Mouse (Mus musculus) layer of hippocampus, adult 2 months (tissue): Measurements from ENCODE around the gene Xpo6. TPM values are rescaled to one million over a fixed set of nuclear protein-coding genes. Genes with fewer than 3 reads are reported as not detected.

ENCODE experiments used
- DNase-seq, 2 experiments: peaks; one replicate each; pipeline ENCODE4 v3.0.0; 2022; ENCODE audit warnings: low spot score in 2 of 2
- H3K27ac ChIP-seq: fragments of 200-600 bp; 2 replicates; pipeline ENCODE4 v1.8.1; 2022
- H3K4me3 ChIP-seq: fragments of 200-600 bp; 2 replicates; pipeline ENCODE4 v1.8.1; 2022; ENCODE audit warnings: mild to moderate bottlenecking
- CTCF ChIP-seq: fragments of 200-600 bp; conservative IDR thresholded peaks from 2 replicates; pipeline ENCODE4 v1.8.1; 2022; ENCODE audit warnings: antibody characterized with exemption, mild to moderate bottlenecking, moderate library complexity
- total RNA-seq, 2 experiments: library from RNA; stranded (reverse); gene quantifications; 2 replicates each; pipeline ENCODE4 v1.2.3; 2021

Xpo6 gene
- total RNA-seq, 2 experiments from 2014 or later, result 91.1 to 92.3 TPM

- Histone ChIP-seq H3K4me3 (no peak overlapping the region), H3K27ac (no peak overlapping the region)
- TF ChIP-seq CTCF, result no peak
- no peak for DNase-seq
Measured at GRCm38 (mm10) chr7:126144364-126144763, 55.9 kb downstream of the Xpo6 start.

- Histone ChIP-seq H3K4me3 (no peak overlapping the region), H3K27ac (no peak overlapping the region)
- DNase-seq, result no peak
- no peak for TF ChIP-seq CTCF
Measured at GRCm38 (mm10) chr7:126137850-126138249, 62.5 kb downstream of the Xpo6 start.

GRCm38 (mm10) chr7:126135391-126135790 is 64.9 kb downstream of the Xpo6 start:
- no peak for TF ChIP-seq CTCF
- H3K4me3 ChIP-seq, result no peak overlapping the region
- no peak for DNase-seq
- no peak overlapping the region for H3K27ac ChIP-seq

- no peak for DNase-seq
- H3K4me3 ChIP-seq, result no peak overlapping the region
- H3K27ac ChIP-seq, result no peak overlapping the region
- TF ChIP-seq CTCF, result no peak
Measured at GRCm38 (mm10) chr7:126134634-126135321, 65.5 kb downstream of the Xpo6 start.

GRCm38 (mm10) chr7:126127673-126128072 is 72.6 kb downstream of the Xpo6 start:
- no peak for TF ChIP-seq CTCF
- DNase-seq, result no peak
- H3K4me3 ChIP-seq, result no peak overlapping the region
- H3K27ac ChIP-seq, result no peak overlapping the region

GRCm38 (mm10) chr7:126126502-126126901 is 73.8 kb downstream of the Xpo6 start:
- TF ChIP-seq CTCF, result no peak
- DNase-seq, result no peak
- Histone ChIP-seq H3K27ac (no peak overlapping the region), H3K4me3 (no peak overlapping the region)

GRCm38 (mm10) chr7:126121533-126121932 is 78.8 kb downstream of the Xpo6 start:
- Histone ChIP-seq H3K4me3 (no peak overlapping the region), H3K27ac (no peak overlapping the region)
- DNase-seq, result no peak
- no peak for TF ChIP-seq CTCF

- no peak for TF ChIP-seq CTCF
Measured at GRCm38 (mm10) chr7:126119819-126120218, 80.5 kb downstream of the Xpo6 start.

GRCm38 (mm10) chr7:126113263-126113662 is 87.0 kb downstream of the Xpo6 start:
- H3K4me3 ChIP-seq, result no peak overlapping the region
- peak overlapping the region; percentile 1; the same call in 1 of the 2 replicates for H3K27ac ChIP-seq
- DNase-seq, result peak in 1 of 2 experiments; percentile 26
- no peak for TF ChIP-seq CTCF

More at GRCm38 (mm10) chr7:126119819-126120218, 80.5 kb downstream of the Xpo6 start:
- DNase-seq, result no peak
- Histone ChIP-seq H3K27ac (no peak overlapping the region), H3K4me3 (no peak overlapping the region)

GRCm38 (mm10) chr7:126111230-126111629 is 89.1 kb downstream of the Xpo6 start:
- no peak for DNase-seq
- Histone ChIP-seq H3K4me3 (no peak overlapping the region), H3K27ac (no peak overlapping the region)
- TF ChIP-seq CTCF, result no peak

GRCm38 (mm10) chr7:126109898-126110297 is 90.4 kb downstream of the Xpo6 start:
- no peak for TF ChIP-seq CTCF
- DNase-seq, result no peak
- H3K27ac ChIP-seq, result no peak overlapping the region

GRCm38 (mm10) chr7:126100440-126100839 is 99.9 kb downstream of the Xpo6 start:
- no peak overlapping the region for H3K4me3 ChIP-seq
- no peak overlapping the region for H3K27ac ChIP-seq
- TF ChIP-seq CTCF, result no peak
- no peak for DNase-seq

More at GRCm38 (mm10) chr7:126109898-126110297, 90.4 kb downstream of the Xpo6 start:
- no peak overlapping the region for H3K4me3 ChIP-seq

- Histone ChIP-seq H3K27ac (no peak overlapping the region), H3K4me3 (no peak overlapping the region)
- TF ChIP-seq CTCF, result no peak
- no peak for DNase-seq
Measured at GRCm38 (mm10) chr7:126099835-126100234, 100.5 kb downstream of the Xpo6 start.

- no peak for DNase-seq
- H3K4me3 ChIP-seq, result no peak overlapping the region
- H3K27ac ChIP-seq, result no peak overlapping the region
- no peak for TF ChIP-seq CTCF
Measured at GRCm38 (mm10) chr7:126099163-126099775, 101.0 kb downstream of the Xpo6 start.
